Mouse (Mus musculus) monocyte, adult 59 days (primary cell): ENCODE results near the gene Mecr. TPM values are rescaled to one million over a fixed set of nuclear protein-coding genes. Genes with fewer than 3 reads are reported as not detected.

Experiments
- total RNA-seq, 2 experiments: library from RNA; stranded (reverse); gene quantifications; one replicate each; pipeline ENCODE4 v1.2.4; 2023

The Mecr gene
- 10 to 100 TPM; 13.5 to 13.6 TPM for total RNA-seq

GRCm38 (mm10) chr4:131843290-131843743 is at the start of gene Mecr:
Gene Mecr, plus strand, starts transcription at chr4:131843470.

GRCm38 (mm10) chr4:131837872-131838524 is 5.3 kb upstream of the Mecr start, which contains the start of gene Ptpru:
Gene Ptpru, minus strand, starts transcription at chr4:131838288.

GRCm38 (mm10) chr4:131873293-131874168 is 30.3 kb downstream of the Mecr start, which contains the start of gene Srsf4:
Gene Srsf4, plus strand, starts transcription at chr4:131873617.

Other genes starting within 250 kb of the Mecr start
- under 1 TPM; 0.30 to 0.76 TPM for gene Ptpru, start 5.2 kb upstream of the Mecr start, total RNA-seq
- 10 to 100 TPM; 67.6 to 75.8 TPM for gene Srsf4, start 30.1 kb downstream of the Mecr start, total RNA-seq
- gene Tmem200b, start 78.3 kb downstream of the Mecr start, total RNA-seq, result under 1 TPM in 1 of 2 experiments, not detected in 1; 0.39 TPM
- 1 to 10 TPM in 1 of 2 experiments, under 1 TPM in 1; 0.76 to 1.1 TPM for gene Gm10300, start 231.2 kb downstream of the Mecr start, total RNA-seq
- gene Epb41, start 231.9 kb downstream of the Mecr start, total RNA-seq, result 10 to 100 TPM; 81.5 to 88.9 TPM